Mouse (Mus musculus) leukemia stem cell, adult 10-12 weeks (primary cell): ENCODE data around the gene Gad1. TPM values are rescaled to one million over a fixed set of nuclear protein-coding genes. Genes with fewer than 3 reads are reported as not detected.

Experiments used
- polyA plus RNA-seq: library from polyadenylated mRNA; stranded (reverse); fragments of >175 nt; gene quantifications from 2 replicates; pipeline ENCODE4 v1.2.3, GENCODE M21; 2012; ENCODE audit warnings: low replicate concordance

The Gad1 gene
- 0.99 and 1.2 TPM in 2 replicates for polyA plus RNA-seq

GRCm38 (mm10) chr2:70552772-70553171, at the start of gene Gad1:
Gene Gad1 (plus strand): TSS chr2:70553072.

GRCm38 (mm10) chr2:70508496-70508895, 44.4 kb upstream of the Gad1 start, which contains the start of gene Erich2:
Gene Erich2 (plus strand): TSS chr2:70508819.

Other genes starting within 250 kb of the Gad1 start
- gene Sp5, start 78.1 kb upstream of the Gad1 start, polyA plus RNA-seq, result not detected in 2 replicates
- gene Erich2, start 44.3 kb upstream of the Gad1 start, polyA plus RNA-seq, result 0.10 TPM in 1 of 2 replicates, not detected in the other
- 20.6 and 117 TPM in 2 replicates for gene Gorasp2, start 108.5 kb downstream of the Gad1 start, polyA plus RNA-seq
- gene Gm26558, start 109.0 kb downstream of the Gad1 start, polyA plus RNA-seq, result not detected in 2 replicates